Mouse (Mus musculus): ENCODE data around the gene Zfp827.

Gene Zfp827

GRCm38 (mm10) chr8:79155556-79156161 lies 127.4 kb downstream of the Zfp827 start:
- DNase-seq (ENCODE audit: extremely low spot score, low read depth, low spot score), result no peak

DNA sequence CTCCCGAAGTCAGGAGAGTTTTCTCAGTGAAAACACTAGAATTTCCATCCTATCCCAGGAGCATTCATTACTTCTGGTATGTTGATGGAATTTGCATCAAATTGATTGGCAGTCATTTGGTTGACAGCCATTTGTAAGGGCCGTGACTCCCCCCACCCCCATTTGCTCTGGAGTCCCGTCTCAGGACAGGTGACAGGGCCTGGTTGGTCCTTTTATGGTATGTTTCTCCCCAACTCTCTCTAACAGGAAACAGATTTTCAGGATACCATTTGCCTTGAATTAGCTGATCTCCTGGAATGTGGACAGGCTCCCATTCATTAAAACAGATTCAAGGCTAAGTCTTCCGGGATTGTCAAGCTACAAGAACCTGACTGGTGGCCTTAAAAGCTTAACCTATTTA lies 129.1 kb downstream of the Zfp827 start:
- DNase-seq (ENCODE audit: extremely low spot score, low read depth, low spot score), result peak; percentile 41

- no peak for DNase-seq (ENCODE audit: extremely low spot score, low read depth, low spot score)
Observed at GRCm38 (mm10) chr8:79158357-79158756, 130.1 kb downstream of the Zfp827 start.

- no peak for DNase-seq (ENCODE audit: extremely low spot score, low read depth, low spot score)
Observed at GRCm38 (mm10) chr8:79159397-79159796, 131.2 kb downstream of the Zfp827 start.

DNA sequence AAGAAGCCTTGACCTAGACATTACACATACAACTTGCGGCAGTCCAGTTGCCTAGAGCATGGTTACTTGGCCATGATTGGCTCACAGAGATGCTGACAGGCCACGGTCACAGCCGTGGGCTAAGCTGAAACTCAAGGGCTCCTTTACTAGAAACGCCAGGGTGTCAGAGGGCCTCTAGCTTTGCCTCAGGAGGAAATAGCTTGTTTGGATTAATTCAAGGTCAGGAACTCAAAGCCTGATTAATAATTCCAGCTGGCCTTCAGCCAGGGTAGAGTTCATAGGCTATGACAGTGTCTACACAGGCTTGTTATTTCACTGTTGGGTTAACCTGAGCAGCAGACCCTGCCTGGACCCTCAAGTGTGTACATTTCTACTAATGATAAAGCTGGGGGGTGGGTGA lies 132.1 kb downstream of the Zfp827 start:
- DNase-seq (ENCODE audit: extremely low spot score, low read depth, low spot score), result no peak

DNA sequence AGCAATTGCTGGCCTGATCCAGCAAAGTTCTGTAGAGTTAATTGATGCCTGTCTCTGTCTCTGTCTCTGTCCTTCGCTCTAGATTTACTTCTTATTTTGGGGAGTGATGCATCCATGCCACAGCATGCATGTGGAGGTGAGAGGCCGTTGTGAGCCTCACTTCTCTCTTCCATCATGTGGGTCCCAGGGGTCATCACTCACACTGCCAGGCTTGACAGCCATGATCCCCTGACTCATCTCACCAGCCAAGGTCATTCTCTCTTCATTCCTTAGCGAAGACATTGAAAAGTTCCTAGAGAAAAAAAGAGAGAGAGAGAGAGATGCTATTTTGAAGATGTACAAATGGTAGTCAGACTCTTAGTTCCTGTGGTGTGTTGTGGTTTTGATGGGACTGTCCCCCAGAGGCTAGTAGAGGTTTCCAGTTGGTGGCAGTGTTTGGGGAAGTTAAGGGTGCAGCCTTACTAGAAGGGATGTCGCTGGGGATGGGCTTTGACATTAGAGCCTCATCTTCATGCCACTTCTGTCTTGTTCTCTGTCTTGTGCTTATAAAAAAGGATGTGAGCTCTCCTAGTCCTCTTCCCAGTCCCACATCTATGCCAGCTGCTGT lies 133.0 kb downstream of the Zfp827 start:
- no peak for DNase-seq (ENCODE audit: extremely low spot score, low read depth, low spot score)

DNA sequence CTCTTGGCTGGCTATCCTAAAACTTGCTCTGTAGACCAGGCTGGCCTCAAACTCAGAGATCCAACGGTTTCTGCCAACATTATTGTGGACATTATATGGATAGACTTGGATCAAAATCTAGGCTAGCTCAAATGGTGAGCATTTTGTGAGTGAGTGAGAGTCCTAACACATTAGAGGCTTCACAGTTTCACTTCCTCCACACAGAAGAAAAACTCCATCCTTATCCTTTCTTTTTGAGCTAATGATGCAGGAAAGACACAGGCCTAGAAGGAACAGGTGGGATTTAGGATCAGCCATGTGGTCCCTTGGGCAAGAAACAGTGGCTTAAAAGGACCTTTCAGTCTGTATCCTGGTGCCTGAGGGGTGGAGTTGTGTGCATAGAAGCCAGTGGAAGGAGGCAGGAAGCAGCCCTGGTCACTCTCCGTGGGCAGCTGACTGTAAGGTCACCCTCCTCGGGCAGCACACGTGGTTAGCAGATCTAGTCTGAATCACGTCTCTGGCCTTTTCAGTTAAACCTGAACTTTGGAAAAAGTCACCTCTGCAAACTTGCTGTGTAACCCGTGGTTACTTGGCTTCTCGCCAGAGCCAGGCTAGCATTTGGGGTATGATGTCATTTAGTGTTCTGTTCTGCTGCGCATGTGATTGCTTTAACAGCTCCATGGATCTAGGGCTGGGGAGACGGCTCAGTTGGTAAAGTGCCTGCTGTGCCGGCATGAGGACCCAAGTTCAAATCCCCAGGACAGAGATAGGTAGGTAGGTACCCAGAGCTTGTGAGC lies 134.5 kb downstream of the Zfp827 start:
- no peak for DNase-seq (ENCODE audit: extremely low spot score, low read depth, low spot score)

- no peak for DNase-seq (ENCODE audit: extremely low spot score, low read depth, low spot score)
Observed at GRCm38 (mm10) chr8:79164336-79164735, 136.1 kb downstream of the Zfp827 start.

GRCm38 (mm10) chr8:79165276-79165675 lies 137.0 kb downstream of the Zfp827 start:
- no peak for DNase-seq (ENCODE audit: extremely low spot score, low read depth, low spot score)

DNA sequence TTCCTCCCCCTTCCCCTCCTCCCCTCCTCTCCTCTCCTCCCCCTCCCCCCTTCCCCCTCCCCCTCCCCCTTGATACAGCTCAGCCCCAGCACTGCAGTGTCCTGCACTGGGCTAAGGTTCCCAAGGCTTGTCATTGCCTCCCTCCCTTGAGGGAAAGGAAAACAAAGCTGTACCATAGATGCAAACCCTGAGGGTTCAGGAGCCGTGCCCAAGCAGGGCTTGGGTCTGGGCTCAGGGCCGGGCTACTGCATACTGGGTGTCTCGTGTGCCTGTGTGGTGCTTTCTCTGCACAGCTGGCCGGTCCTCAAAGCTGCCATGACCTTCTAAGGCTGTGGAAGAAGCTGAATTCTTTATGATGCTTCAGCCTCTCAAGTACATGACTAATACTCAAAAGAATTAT lies 145.4 kb downstream of the Zfp827 start:
- DNase-seq (ENCODE audit: extremely low spot score, low read depth, low spot score), result no peak

DNA sequence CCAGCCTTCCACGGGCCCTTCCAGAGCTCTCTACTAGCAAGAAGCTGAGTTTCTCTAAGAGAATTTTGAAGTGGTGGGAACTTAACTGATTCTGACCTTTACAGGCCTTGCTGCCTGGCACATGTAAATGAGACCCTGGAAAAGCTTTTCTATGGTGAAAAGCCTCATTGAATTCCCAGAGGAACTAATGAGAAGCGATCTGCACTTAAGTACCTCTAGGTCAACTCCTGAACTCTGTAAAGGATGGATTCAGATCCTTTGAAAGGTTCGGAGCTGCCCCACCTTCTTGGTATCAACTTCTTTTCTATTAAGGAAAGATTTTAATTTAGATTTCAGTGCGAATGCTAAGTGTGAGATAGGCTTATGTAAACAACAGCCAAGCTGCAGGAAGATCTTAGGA lies 147.8 kb downstream of the Zfp827 start:
- no peak for DNase-seq (ENCODE audit: extremely low spot score, low read depth, low spot score)

DNA sequence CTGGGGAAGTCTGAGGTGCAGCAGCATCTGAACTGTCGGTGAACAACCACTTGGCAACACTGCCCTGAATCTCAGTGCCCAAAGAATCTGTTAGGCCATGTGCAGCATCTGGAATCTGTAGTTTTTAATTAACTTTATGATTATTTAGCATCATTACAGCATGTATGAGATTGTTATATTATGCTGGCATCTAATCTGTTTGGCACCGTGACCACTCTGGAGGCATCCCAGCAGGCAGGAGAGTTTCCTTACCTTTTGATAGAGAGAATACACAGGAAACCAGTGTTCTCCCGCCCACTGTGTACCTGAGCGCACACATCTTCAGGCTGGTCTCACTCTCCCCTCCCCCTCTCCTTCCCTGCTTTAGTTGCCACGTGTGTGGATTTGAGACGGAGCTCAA lies 151.4 kb downstream of the Zfp827 start:
- no peak for DNase-seq (ENCODE audit: extremely low spot score, low read depth, low spot score)

- DNase-seq (ENCODE audit: extremely low spot score, low read depth, low spot score), result no peak
Observed at GRCm38 (mm10) chr8:79185488-79185887, 157.3 kb downstream of the Zfp827 start.

DNA sequence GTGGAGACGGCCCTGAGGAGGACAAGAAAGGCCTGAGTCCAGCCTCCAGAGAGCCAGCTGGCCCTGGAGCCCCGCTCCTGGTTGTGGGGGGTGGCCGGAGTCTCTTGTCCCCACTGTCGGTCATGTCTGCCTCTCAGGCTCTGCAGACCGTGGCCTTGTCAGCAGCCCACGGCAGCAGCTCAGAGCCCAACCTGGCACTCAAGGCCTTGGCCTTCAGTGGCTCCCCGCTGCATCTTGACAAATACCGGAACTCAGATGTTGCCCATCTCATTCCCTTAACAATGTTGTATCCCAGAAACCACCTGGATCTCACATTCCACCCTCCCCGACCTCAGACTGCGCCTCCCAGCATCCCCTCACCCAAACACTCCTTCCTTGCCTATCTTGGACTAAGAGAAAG lies 161.8 kb downstream of the Zfp827 start:
- no peak for DNase-seq (ENCODE audit: extremely low spot score, low read depth, low spot score)

DNA sequence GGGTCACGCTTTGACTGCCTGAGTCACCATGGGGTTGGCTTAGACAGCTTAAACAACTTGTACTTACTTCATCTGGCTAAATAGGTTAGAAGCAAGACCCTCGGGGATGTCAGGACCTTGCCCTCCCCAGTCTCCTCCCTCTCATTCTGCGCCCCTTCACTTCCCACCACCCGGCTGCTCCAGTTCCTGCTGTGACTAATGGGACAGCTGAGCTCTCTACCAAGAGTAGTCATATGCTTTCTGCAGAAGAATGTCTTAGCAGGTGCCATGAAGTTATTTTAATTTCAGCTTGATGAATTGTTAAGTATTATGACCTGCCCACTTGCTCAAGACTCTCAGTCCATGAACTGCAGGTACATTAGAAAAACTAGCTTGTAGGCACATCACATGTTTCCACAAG lies 168.2 kb downstream of the Zfp827 start:
- no peak for DNase-seq (ENCODE audit: extremely low spot score, low read depth, low spot score)

GRCm38 (mm10) chr8:79198675-79199074 lies 170.4 kb downstream of the Zfp827 start:
- no peak for DNase-seq (ENCODE audit: extremely low spot score, low read depth, low spot score)

DNA sequence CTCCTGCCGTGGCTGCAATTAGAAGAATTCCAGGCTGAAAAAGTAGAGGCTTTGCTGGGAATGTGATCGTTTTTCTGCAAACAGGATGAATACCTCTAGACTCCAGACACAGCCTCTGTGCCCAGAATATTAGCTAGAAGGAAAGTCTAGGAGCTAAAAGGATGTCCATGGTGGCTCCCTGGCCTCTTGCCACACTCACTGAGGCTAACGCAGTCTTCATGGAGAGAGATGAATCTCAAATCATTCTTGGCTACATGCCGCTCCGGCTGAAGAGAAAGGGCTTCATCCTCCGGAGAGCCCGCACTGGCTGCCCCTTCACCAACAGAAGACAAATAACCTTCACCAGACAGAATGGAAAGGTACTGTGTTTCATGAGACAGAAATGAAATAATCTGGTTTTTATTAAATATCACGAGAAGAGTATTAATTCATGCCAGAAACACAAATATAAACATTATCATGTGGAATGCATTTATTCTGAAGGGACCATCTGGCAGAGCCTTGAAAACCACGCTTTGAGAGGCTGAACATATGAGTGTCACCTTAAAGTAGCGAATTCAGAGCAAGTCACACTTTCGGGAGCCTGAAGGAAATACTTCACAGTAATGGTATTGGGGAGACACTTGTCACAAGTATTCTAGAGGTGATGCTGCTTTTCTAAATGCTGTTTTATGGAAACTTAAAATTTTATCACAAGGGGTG lies 173.4 kb downstream of the Zfp827 start:
- DNase-seq (ENCODE audit: extremely low spot score, low read depth, low spot score), result no peak

DNA sequence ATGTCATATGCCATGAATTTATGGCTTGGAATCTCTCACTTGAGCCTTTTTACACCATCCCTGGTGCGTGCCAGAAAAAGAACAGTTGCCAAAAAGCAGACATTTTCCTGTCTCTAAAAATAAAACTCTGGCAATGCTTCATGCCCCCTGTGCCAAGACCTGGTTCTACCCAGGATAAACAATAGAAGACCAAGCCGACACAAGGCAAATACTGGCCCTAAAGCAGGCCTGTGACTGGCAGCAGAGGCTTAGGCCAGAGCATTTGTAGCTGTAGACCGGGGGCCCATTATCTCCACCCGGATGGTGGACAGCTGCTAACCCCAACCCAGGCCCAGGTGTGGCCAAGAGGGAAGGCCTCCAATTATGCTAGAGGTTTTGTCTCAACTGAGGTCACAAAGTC lies 178.7 kb downstream of the Zfp827 start:
- DNase-seq (ENCODE audit: extremely low spot score, low read depth, low spot score), result no peak

GRCm38 (mm10) chr8:79208181-79208580 lies 179.9 kb downstream of the Zfp827 start:
- DNase-seq (ENCODE audit: extremely low spot score, low read depth, low spot score), result no peak

DNA sequence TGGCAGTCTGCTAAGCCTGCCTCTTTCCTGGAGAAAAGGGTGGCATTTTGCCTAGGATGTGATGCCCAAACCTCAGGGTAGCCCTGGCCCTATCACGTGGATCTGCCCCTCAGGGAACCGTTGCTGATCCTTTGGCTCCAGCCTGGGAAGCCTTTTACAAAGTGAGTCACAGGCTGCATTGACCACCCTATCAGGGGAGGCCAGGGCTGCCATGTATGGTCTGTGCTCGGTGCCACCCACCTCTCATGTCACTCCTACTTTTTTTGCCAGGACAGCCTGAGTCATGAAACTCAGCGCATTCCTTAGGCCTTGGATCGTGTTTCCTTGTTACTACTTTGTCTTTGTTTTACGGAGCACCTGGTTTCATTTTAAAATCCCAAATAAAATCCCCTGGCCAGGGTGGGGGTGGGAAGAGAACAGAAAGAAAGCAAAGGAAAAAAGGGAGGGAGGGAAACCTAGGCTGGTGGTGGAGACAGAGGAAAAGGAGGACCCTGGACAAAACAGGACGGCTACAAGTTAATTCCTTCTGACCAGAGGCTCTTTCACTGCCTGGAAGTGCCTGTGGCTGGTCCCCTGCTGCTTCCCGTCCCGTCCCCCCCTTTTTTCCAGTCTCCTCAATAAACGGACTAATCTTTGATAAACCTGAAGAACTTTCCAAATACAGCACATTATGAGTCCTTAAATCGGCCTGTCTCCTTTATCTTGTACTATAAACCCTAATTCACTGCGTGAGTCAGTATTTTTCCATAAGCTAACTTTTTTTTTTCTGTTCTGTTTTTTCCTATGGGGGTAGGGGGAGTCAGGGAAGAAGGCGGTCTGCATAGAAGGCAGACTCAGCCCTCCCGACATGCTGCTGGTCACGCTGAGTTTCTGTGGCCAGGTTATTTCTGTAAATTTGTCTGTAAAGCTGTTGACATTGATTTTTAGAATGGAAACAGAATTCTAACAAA lies 180.7 kb downstream of the Zfp827 start:
- peak; percentile 87 for DNase-seq (ENCODE audit: extremely low spot score, low read depth, low spot score)

Measured in hindlimb bud, embryonic 11.5 days (tissue).